Mouse (Mus musculus) heart, adult 2 months (tissue): ENCODE measurements around the gene Tyk2.

ENCODE experiments used
- CTCF ChIP-seq: fragments of 200-600 bp; IDR thresholded peaks from 2 replicates; pipeline ENCODE4 v1.8.1; 2022; ENCODE audit warnings: antibody characterized with exemption, mild to moderate bottlenecking, moderate library complexity
- EP300 ChIP-seq: fragments of 200-500 bp; IDR thresholded peaks from 2 replicates; pipeline ENCODE4 v1.6.1; 2011; ENCODE audit warnings: low read depth, low read length, control low read depth; ENCODE audit not compliant: insufficient read depth
- POLR2A ChIP-seq: fragments of 200-500 bp; IDR thresholded peaks from 2 replicates; pipeline ENCODE4 v1.6.1; 2011; ENCODE audit warnings: mild to moderate bottlenecking, low read depth, low read length, control low read depth; ENCODE audit not compliant: insufficient read depth

- TF ChIP-seq CTCF (peak; percentile 85), POLR2A (no peak), EP300 (0 out of 2 replicates have a peak, but pooled peaks have one; percentile 47)
Measured at GRCm38 (mm10) chr9:21152715-21153114, 21.7 kb upstream of the Tyk2 start.
